Mouse (Mus musculus): ENCODE measurements around the gene Atg7. TPM values are rescaled to one million over a fixed set of nuclear protein-coding genes. Genes with fewer than 3 reads are reported as not detected.

The Atg7 gene
- total and polyA plus RNA-seq, 2 experiments: 18.8 to 31.7 TPM

GRCm38 (mm10) chr6:114746439-114746974 lies 103.6 kb downstream of the Atg7 start:
- Histone ChIP-seq H3K4me3 (ENCODE audit: insufficient read depth, low read depth, low read length) (no peak overlapping the region), H3K27me3 (ENCODE audit: control insufficient read depth, insufficient read depth, low read length) (no peaks in the 10 kb centered on the region), H3K79me2 (ENCODE audit: control insufficient read depth, insufficient read depth, low read length) (0 out of 2 replicates have a peak, but pooled peaks cover 3% of the 10 kb centered on the region), H3K27ac (replicated peaks; ENCODE audit: insufficient read depth, low read depth, low read length) (no peak overlapping the region), H3K9ac (ENCODE audit: low read depth, low read length) (no peak overlapping the region), H3K36me3 (ENCODE audit: control insufficient read depth, insufficient read depth, low read length) (no peaks in the 10 kb centered on the region), H3K4me1 (ENCODE audit: control insufficient read depth, insufficient read depth, low read length) (no peaks in the 10 kb centered on the region)
- WGBS: 93% methylated on average over 7 of the region's 7 CpGs
- no peak for DNase-seq (ENCODE audit: extremely low read depth, low read depth, low spot score)
- no peak for TF ChIP-seq CTCF (IDR thresholded peaks at IDR 0.05; ENCODE audit: low read depth, low read length)
- TF ChIP-seq POLR2A (IDR thresholded peaks at IDR 0.05; ENCODE audit: extremely low read depth, insufficient read depth, low read length): no peak

DNA sequence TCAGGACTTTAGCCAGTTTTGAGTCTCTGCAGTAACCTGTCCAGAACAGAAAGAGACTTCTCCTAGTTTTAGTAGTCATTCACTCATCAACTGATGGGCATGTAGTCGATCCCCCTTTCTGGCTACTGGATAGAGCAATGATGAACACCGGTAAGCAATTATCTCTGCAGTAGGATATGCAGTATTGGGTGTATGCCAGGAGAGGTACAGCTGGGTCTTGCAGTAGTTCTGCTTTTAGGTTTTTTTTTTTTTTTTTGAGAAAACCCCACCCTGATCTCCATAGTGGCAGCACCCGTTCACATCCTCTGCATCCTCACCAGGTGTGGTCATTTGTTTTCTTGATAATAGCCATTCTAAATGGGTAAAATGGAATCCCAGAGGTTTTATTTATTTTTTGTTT lies 105.5 kb downstream of the Atg7 start:
- H3K79me2 ChIP-seq (ENCODE audit: control insufficient read depth, insufficient read depth, low read length): peaks cover 3% of the 10 kb centered on the region; the same call in 1 of the 2 replicates
- H3K36me3 ChIP-seq (ENCODE audit: control insufficient read depth, insufficient read depth, low read length): no peaks in the 10 kb centered on the region
- no peaks in the 10 kb centered on the region for H3K4me1 ChIP-seq (ENCODE audit: control insufficient read depth, insufficient read depth, low read length)
- H3K9ac ChIP-seq (ENCODE audit: low read depth, low read length): no peak overlapping the region
- H3K27ac ChIP-seq (replicated peaks; ENCODE audit: insufficient read depth, low read depth, low read length): no peak overlapping the region
- H3K27me3 ChIP-seq (ENCODE audit: control insufficient read depth, insufficient read depth, low read length): no peaks in the 10 kb centered on the region
- DNase-seq (ENCODE audit: extremely low read depth, low read depth, low spot score): no peak
- TF ChIP-seq POLR2A (IDR thresholded peaks at IDR 0.05; ENCODE audit: extremely low read depth, insufficient read depth, low read length) (no peak), CTCF (IDR thresholded peaks at IDR 0.05; ENCODE audit: low read depth, low read length) (no peak)
- H3K4me3 ChIP-seq (ENCODE audit: insufficient read depth, low read depth, low read length): no peak overlapping the region
- WGBS: 87% methylated on average over 3 of the region's 3 CpGs

DNA sequence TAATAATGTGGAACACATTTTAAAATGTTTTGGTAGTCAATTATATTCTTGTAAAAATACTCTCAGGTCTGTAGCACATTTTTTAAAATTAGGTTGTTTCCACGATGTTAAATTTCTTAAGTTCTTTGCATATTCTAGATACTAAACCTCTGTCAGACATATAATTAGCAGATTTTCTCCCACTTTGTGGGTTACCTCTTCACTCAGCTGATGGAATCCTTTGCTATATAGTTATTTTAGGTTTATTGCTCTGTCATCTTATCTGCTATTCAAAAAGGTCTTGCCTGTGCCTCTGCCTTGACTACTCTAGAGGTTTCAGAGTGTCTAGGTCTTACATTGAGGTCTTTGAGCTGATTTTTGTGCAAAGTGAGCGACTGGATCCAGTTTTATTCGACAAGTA lies 106.0 kb downstream of the Atg7 start:
- DNase-seq (ENCODE audit: extremely low read depth, low read depth, low spot score): no peak
- no peaks in the 10 kb centered on the region for H3K4me1 ChIP-seq (ENCODE audit: control insufficient read depth, insufficient read depth, low read length)
- WGBS: 92% methylated on average over 3 of the region's 3 CpGs
- no peak overlapping the region for H3K4me3 ChIP-seq (ENCODE audit: insufficient read depth, low read depth, low read length)
- H3K79me2 ChIP-seq (ENCODE audit: control insufficient read depth, insufficient read depth, low read length): peaks cover 3% of the 10 kb centered on the region; the same call in 1 of the 2 replicates
- no peak for TF ChIP-seq POLR2A (IDR thresholded peaks at IDR 0.05; ENCODE audit: extremely low read depth, insufficient read depth, low read length)
- no peak overlapping the region for H3K27ac ChIP-seq (replicated peaks; ENCODE audit: insufficient read depth, low read depth, low read length)
- no peaks in the 10 kb centered on the region for H3K36me3 ChIP-seq (ENCODE audit: control insufficient read depth, insufficient read depth, low read length)
- no peaks in the 10 kb centered on the region for H3K27me3 ChIP-seq (ENCODE audit: control insufficient read depth, insufficient read depth, low read length)
- H3K9ac ChIP-seq (ENCODE audit: low read depth, low read length): no peak overlapping the region

GRCm38 (mm10) chr6:114758795-114759194 lies 115.9 kb downstream of the Atg7 start:
- 79% methylated on average over 7 of the region's 7 CpGs for WGBS
- Histone ChIP-seq H3K4me3 (ENCODE audit: insufficient read depth, low read depth, low read length) (no peak overlapping the region), H3K36me3 (ENCODE audit: control insufficient read depth, insufficient read depth, low read length) (no peaks in the 10 kb centered on the region; the same call in 1 of the 2 replicates), H3K9ac (ENCODE audit: low read depth, low read length) (no peak overlapping the region), H3K4me1 (ENCODE audit: control insufficient read depth, insufficient read depth, low read length) (no peaks in the 10 kb centered on the region), H3K27ac (replicated peaks; ENCODE audit: insufficient read depth, low read depth, low read length) (no peak overlapping the region), H3K79me2 (ENCODE audit: control insufficient read depth, insufficient read depth, low read length) (no peaks in the 10 kb centered on the region; the same call in 1 of the 2 replicates), H3K27me3 (ENCODE audit: control insufficient read depth, insufficient read depth, low read length) (no peaks in the 10 kb centered on the region)
- peak; percentile 38 for DNase-seq (ENCODE audit: extremely low read depth, low read depth, low spot score)
- TF ChIP-seq POLR2A (IDR thresholded peaks at IDR 0.05; ENCODE audit: extremely low read depth, insufficient read depth, low read length) (no peak), CTCF (IDR thresholded peaks at IDR 0.05; ENCODE audit: low read depth, low read length) (no peak)

DNA sequence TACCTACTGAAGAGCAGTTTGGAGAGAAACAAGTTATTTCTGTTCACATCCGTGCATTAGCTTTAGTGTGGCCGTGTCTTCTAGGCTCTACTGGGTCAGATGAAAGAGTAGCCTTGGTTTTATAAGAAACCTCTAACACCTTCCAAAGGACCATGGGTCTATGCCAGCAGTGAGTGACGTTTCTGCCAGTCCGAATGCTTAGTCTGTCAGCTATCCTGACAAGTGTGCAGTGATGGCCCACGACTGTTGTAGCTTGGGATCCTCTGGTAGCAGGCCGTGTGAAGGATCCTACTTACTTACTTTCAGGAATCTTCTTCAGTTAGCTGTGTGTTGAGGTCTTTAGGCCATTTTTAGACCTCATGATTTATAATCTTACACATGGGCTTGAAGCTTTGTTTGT lies 123.4 kb downstream of the Atg7 start:
- WGBS: 96% methylated on average over 6 of the region's 6 CpGs
- no peak overlapping the region for H3K9ac ChIP-seq (ENCODE audit: low read depth, low read length)
- no peaks in the 10 kb centered on the region for H3K36me3 ChIP-seq (ENCODE audit: control insufficient read depth, insufficient read depth, low read length)
- no peaks in the 10 kb centered on the region for H3K4me1 ChIP-seq (ENCODE audit: control insufficient read depth, insufficient read depth, low read length)
- H3K79me2 ChIP-seq (ENCODE audit: control insufficient read depth, insufficient read depth, low read length): no peaks in the 10 kb centered on the region
- no peaks in the 10 kb centered on the region for H3K27me3 ChIP-seq (ENCODE audit: control insufficient read depth, insufficient read depth, low read length)
- H3K27ac ChIP-seq (replicated peaks; ENCODE audit: insufficient read depth, low read depth, low read length): no peak overlapping the region
- no peak overlapping the region for H3K4me3 ChIP-seq (ENCODE audit: insufficient read depth, low read depth, low read length)
- no peak for DNase-seq (ENCODE audit: extremely low read depth, low read depth, low spot score)
- no peak for TF ChIP-seq POLR2A (IDR thresholded peaks at IDR 0.05; ENCODE audit: extremely low read depth, insufficient read depth, low read length)
- TF ChIP-seq CTCF (IDR thresholded peaks at IDR 0.05; ENCODE audit: low read depth, low read length): no peak

DNA sequence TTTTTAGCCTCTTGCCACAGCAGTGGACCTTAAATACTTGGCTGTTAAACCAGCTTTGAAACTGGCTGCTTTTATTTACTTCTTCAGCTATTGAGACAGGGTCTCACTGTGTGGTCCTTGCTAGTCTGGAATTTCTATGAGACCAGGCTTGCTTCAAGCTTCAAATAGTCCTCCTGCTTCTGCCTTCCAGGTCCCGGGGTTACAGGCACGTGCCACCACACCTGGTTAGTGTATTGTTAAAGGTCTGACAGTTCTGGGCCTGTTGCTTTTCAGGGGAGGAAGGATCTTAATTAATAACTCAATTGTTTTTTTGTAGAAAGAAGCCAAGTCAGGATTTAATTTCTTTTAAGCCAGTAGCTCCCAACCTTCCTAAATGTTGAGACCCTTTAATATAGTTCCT lies 124.8 kb downstream of the Atg7 start:
- Histone ChIP-seq H3K9ac (ENCODE audit: low read depth, low read length) (no peak overlapping the region), H3K79me2 (ENCODE audit: control insufficient read depth, insufficient read depth, low read length) (no peaks in the 10 kb centered on the region), H3K4me3 (ENCODE audit: insufficient read depth, low read depth, low read length) (no peak overlapping the region), H3K36me3 (ENCODE audit: control insufficient read depth, insufficient read depth, low read length) (no peaks in the 10 kb centered on the region), H3K27me3 (ENCODE audit: control insufficient read depth, insufficient read depth, low read length) (no peaks in the 10 kb centered on the region), H3K27ac (replicated peaks; ENCODE audit: insufficient read depth, low read depth, low read length) (no peak overlapping the region), H3K4me1 (ENCODE audit: control insufficient read depth, insufficient read depth, low read length) (no peaks in the 10 kb centered on the region)
- 97% methylated on average over 2 of the region's 2 CpGs for WGBS
- no peak for DNase-seq (ENCODE audit: extremely low read depth, low read depth, low spot score)
- TF ChIP-seq CTCF (IDR thresholded peaks at IDR 0.05; ENCODE audit: low read depth, low read length) (no peak), POLR2A (IDR thresholded peaks at IDR 0.05; ENCODE audit: extremely low read depth, insufficient read depth, low read length) (no peak)
